Mouse (Mus musculus): ENCODE measurements at regions not wholly inside any gene's neighbourhood (a gene's known extent, or its start where the extent isn't known, plus 50 kb on each side); places are given as distances from the start of the nearest gene placed in this dataset.

GRCm38 (mm10) chr9:92141924-92142323 is 50.8 kb upstream of the Plscr5 start:
- H3K36me3 ChIP-seq (ENCODE audit: control insufficient read depth in 1 of 2, insufficient read depth in 2 of 2, low read length in 2 of 2): no peaks in the 10 kb centered on the region
- no peaks in the 10 kb centered on the region for H3K4me1 ChIP-seq (ENCODE audit: control insufficient read depth in 1 of 2, insufficient read depth in 2 of 2, low read length in 2 of 2)
- H3K9me3 ChIP-seq (replicated peaks; ENCODE audit: insufficient read depth, low read length): no peaks in the 10 kb centered on the region
- no peak for DNase-seq (ENCODE audit: low read depth, low spot score)
- peaks cover 2 to 7% of the 10 kb centered on the region in 2 experiments; a peak in 1 of 4 replicates for H3K27me3 ChIP-seq (ENCODE audit: control insufficient read depth in 1 of 2, insufficient read depth in 2 of 2, low read length in 2 of 2)
- H3K27ac ChIP-seq (ENCODE audit: control insufficient read depth, low read depth, low read length): no peak overlapping the region
- H3K4me3 ChIP-seq (ENCODE audit: control insufficient read depth in 1 of 2, insufficient read depth in 1 of 2, low read depth in 2 of 2, low read length in 2 of 2): no peak overlapping the region
- no peak overlapping the region for H3K9ac ChIP-seq (ENCODE audit: control insufficient read depth, low read depth, low read length, poor library complexity, severe bottlenecking)
- H3K79me2 ChIP-seq (ENCODE audit: control insufficient read depth, insufficient read depth, low read length, poor library complexity): no peaks in the 10 kb centered on the region
- TF ChIP-seq MYB (IDR thresholded peaks at IDR 0.05; ENCODE audit: low read depth, low read length): no peak
- TF ChIP-seq ZNF384 (IDR thresholded peaks at IDR 0.05; ENCODE audit: low read depth, low read length): no peak
- no peak for TF ChIP-seq MAX (IDR thresholded peaks at IDR 0.05; ENCODE audit: low read length)
- TF ChIP-seq MAZ (IDR thresholded peaks at IDR 0.05; ENCODE audit: low read depth, low read length): no peak
- TF ChIP-seq KAT2A (conservative IDR thresholded peaks at IDR 0.05; ENCODE audit: low read depth, low read length): no peak
- no peak for TF ChIP-seq NRF1 (IDR thresholded peaks at IDR 0.05; ENCODE audit: insufficient read depth, low read depth, low read length, poor library complexity, severe bottlenecking)
- TF ChIP-seq GATA1 (IDR thresholded peaks at IDR 0.05; ENCODE audit: low read depth, low read length): no peak
- no peak for TF ChIP-seq POLR2A (IDR thresholded peaks at IDR 0.05; ENCODE audit: control insufficient read depth in 1 of 2, insufficient read depth in 1 of 2, low read depth in 1 of 2, low read length in 2 of 2, poor library complexity in 1 of 2)
- TF ChIP-seq ELF1 (IDR thresholded peaks at IDR 0.05; ENCODE audit: low read depth, low read length): no peak
- TF ChIP-seq SMC3 (IDR thresholded peaks at IDR 0.05; ENCODE audit: low read depth, low read length): no peak
- no peak for TF ChIP-seq POLR2AphosphoS5 (IDR thresholded peaks at IDR 0.05; ENCODE audit: borderline replicate concordance, low read depth, low read length)
- no peak for TF ChIP-seq MEF2A (IDR thresholded peaks at IDR 0.05; ENCODE audit: extremely low read depth, insufficient replicate concordance, low read depth, low read length, poor library complexity, severe bottlenecking)

All from MEL (cell line).